Mouse (Mus musculus): ENCODE measurements around the gene Nacc2. TPM values are rescaled to one million over a fixed set of nuclear protein-coding genes. Genes with fewer than 3 reads are reported as not detected.

Nacc2 gene
- polyA plus RNA-seq, 1 experiment from 2014 or later: 11.2 TPM

- peaks cover 20% of the 10 kb centered on the region for H3K27me3 ChIP-seq
- peak overlapping the region; percentile 16; the same call in 1 of the 2 replicates for H3K4me2 ChIP-seq
- no peak overlapping the region for H3K9ac ChIP-seq
- peaks cover 28% of the 10 kb centered on the region for H3K4me1 ChIP-seq
- H3K36me3 ChIP-seq: no peaks in the 10 kb centered on the region
- peak; percentile 36; the same call in 1 of the 2 replicates for ATAC-seq (ENCODE audit: borderline replicate concordance, extremely low read depth, low FRiP score, low TSS enrichment)
- peak overlapping the region; percentile 64 for H3K27ac ChIP-seq
- no peaks in the 10 kb centered on the region for H3K9me3 ChIP-seq
- WGBS: 65% methylated on average over 4 of the region's 4 CpGs
- no peak overlapping the region for H3K4me3 ChIP-seq
Measured at GRCm38 (mm10) chr2:26118584-26119309, 4.3 kb downstream of the Nacc2 start.

- Histone ChIP-seq H3K4me3 (no peak overlapping the region), H3K9me3 (no peaks in the 10 kb centered on the region), H3K4me2 (no peak overlapping the region), H3K9ac (no peak overlapping the region), H3K36me3 (no peaks in the 10 kb centered on the region), H3K27ac (no peak overlapping the region), H3K27me3 (peaks cover 20% of the 10 kb centered on the region), H3K4me1 (peaks cover 19% of the 10 kb centered on the region)
- ATAC-seq (ENCODE audit: borderline replicate concordance, extremely low read depth, low FRiP score, low TSS enrichment): no peak
- WGBS: 66% methylated on average over 1 of the region's 1 CpGs
Measured at GRCm38 (mm10) chr2:26117580-26117979, 5.4 kb downstream of the Nacc2 start.

DNA sequence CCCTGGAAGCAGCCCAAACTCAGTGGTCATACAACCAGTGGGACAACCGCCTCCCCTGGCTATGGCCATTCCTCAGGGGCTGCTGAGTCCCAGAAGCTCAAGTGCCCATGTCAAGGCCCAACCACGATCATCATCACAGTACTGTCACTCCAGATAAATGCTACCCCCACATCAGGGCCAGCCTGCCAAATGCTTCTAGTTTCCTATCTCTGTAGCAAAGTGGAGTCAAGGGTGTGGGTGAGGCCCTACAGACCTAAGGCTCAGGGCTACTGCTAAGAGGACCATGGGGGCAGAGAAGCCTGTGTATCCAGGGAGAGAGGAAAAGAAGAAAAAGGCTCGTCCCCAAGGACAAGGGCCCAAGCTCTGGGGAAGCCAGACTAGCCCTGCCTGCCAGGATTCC is 6.5 kb downstream of the Nacc2 start:
- Histone ChIP-seq H3K4me1 (peaks cover 12% of the 10 kb centered on the region), H3K27ac (no peak overlapping the region), H3K36me3 (no peaks in the 10 kb centered on the region), H3K4me3 (no peak overlapping the region), H3K9me3 (no peaks in the 10 kb centered on the region), H3K4me2 (no peak overlapping the region), H3K9ac (no peak overlapping the region), H3K27me3 (peaks cover 10% of the 10 kb centered on the region)
- 69% methylated on average over 3 of the region's 3 CpGs for WGBS
- ATAC-seq (ENCODE audit: borderline replicate concordance, extremely low read depth, low FRiP score, low TSS enrichment): no peak

DNA sequence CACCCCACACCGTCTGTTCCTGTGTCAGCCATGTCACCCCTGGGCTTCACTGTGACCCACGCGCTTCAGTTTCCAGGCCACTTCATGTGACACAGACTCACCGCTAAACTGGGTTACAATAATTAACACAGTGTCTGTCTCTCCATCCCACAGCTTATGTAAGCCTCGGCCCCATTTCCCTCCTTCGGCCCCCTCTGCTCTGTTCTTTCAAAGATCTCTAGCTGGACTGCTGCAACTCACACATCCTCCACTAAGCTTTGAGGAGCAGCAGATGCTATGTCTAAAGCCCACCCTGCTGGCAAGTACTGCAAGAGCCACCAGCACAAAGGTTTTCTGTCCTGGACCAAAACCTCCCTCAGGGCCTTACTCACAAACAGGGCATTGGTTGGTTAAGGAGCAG is 7.8 kb downstream of the Nacc2 start:
- no peak overlapping the region for H3K9ac ChIP-seq
- H3K27me3 ChIP-seq: no peaks in the 10 kb centered on the region
- no peak for ATAC-seq (ENCODE audit: borderline replicate concordance, extremely low read depth, low FRiP score, low TSS enrichment)
- H3K9me3 ChIP-seq: no peaks in the 10 kb centered on the region
- no peak overlapping the region for H3K4me3 ChIP-seq
- 77% methylated on average over 6 of the region's 6 CpGs for WGBS
- H3K4me1 ChIP-seq: peaks cover 9% of the 10 kb centered on the region
- H3K36me3 ChIP-seq: no peaks in the 10 kb centered on the region
- no peak overlapping the region for H3K27ac ChIP-seq
- no peak overlapping the region for H3K4me2 ChIP-seq

DNA sequence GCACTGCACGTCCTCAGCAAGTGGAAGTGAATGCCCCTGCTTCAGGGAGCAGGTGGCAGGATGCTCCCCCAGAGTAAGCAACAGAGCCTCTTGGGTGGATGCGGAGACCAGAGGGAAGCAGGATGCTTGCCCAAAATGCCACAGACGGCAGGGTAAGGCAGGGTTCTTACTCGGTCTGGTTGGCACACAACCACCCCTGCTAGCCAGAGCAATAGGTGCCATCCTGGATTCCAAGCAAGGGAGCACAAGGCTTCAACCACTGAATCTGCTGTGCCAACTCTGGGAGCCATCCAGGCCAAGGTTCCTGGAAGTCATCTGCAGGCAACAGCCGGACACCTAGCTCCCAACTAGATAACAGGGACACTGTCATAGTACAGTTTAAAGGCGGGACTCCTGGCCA is 14.8 kb downstream of the Nacc2 start:
- WGBS: 77% methylated on average over 6 of the region's 6 CpGs
- H3K4me1 ChIP-seq: no peaks in the 10 kb centered on the region
- no peaks in the 10 kb centered on the region for H3K27me3 ChIP-seq
- H3K9ac ChIP-seq: no peak overlapping the region
- H3K4me3 ChIP-seq: no peak overlapping the region
- H3K36me3 ChIP-seq: no peaks in the 10 kb centered on the region
- H3K9me3 ChIP-seq: no peaks in the 10 kb centered on the region
- H3K4me2 ChIP-seq: no peak overlapping the region
- no peak for ATAC-seq (ENCODE audit: borderline replicate concordance, extremely low read depth, low FRiP score, low TSS enrichment)
- no peak overlapping the region for H3K27ac ChIP-seq

GRCm38 (mm10) chr2:26107011-26107410 is 16.0 kb downstream of the Nacc2 start:
- no peak overlapping the region for H3K4me3 ChIP-seq
- H3K36me3 ChIP-seq: no peaks in the 10 kb centered on the region
- no peaks in the 10 kb centered on the region for H3K27me3 ChIP-seq
- ATAC-seq (ENCODE audit: borderline replicate concordance, extremely low read depth, low FRiP score, low TSS enrichment): no peak
- 67% methylated on average over 8 of the region's 8 CpGs for whole genome bisulfite sequencing
- no peak overlapping the region for H3K9ac ChIP-seq
- H3K4me1 ChIP-seq: no peaks in the 10 kb centered on the region
- no peaks in the 10 kb centered on the region for H3K9me3 ChIP-seq
- H3K4me2 ChIP-seq: no peak overlapping the region
- H3K27ac ChIP-seq: no peak overlapping the region

- H3K4me3 ChIP-seq: no peak overlapping the region
- no peak for ATAC-seq (ENCODE audit: borderline replicate concordance, extremely low read depth, low FRiP score, low TSS enrichment)
- H3K27me3 ChIP-seq: no peaks in the 10 kb centered on the region
- no peak overlapping the region for H3K27ac ChIP-seq
- no peak overlapping the region for H3K4me2 ChIP-seq
- H3K9ac ChIP-seq: no peak overlapping the region
- no peaks in the 10 kb centered on the region for H3K4me1 ChIP-seq
- no peaks in the 10 kb centered on the region for H3K9me3 ChIP-seq
- WGBS: 81% methylated on average over 2 of the region's 2 CpGs
- H3K36me3 ChIP-seq: no peaks in the 10 kb centered on the region
Measured at GRCm38 (mm10) chr2:26106233-26106632, 16.8 kb downstream of the Nacc2 start.

DNA sequence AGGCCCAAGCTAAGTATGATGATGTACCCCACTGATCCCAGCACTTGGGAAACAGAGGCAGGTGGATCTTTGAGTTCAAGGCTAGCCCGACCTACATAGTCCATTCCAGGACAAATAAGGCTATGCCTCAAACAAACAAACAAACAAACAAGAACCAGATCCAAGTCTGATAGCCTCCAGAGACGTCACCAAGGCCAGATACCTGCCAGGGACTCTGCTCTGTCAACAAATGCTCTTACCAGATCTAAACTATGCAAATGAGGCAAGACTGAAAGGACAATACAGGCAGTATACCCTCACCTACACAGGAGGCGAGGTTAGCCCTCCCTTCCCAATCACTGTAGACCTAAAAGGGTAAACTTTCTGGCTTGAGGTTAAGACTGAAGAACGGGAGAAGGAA is 22.7 kb downstream of the Nacc2 start:
- Histone ChIP-seq H3K9me3 (no peaks in the 10 kb centered on the region), H3K4me3 (no peak overlapping the region), H3K4me2 (no peak overlapping the region), H3K4me1 (no peaks in the 10 kb centered on the region), H3K27me3 (no peaks in the 10 kb centered on the region), H3K36me3 (no peaks in the 10 kb centered on the region), H3K9ac (no peak overlapping the region), H3K27ac (no peak overlapping the region)
- WGBS: 54% methylated on average over 4 of the region's 4 CpGs
- no peak for ATAC-seq (ENCODE audit: borderline replicate concordance, extremely low read depth, low FRiP score, low TSS enrichment)

DNA sequence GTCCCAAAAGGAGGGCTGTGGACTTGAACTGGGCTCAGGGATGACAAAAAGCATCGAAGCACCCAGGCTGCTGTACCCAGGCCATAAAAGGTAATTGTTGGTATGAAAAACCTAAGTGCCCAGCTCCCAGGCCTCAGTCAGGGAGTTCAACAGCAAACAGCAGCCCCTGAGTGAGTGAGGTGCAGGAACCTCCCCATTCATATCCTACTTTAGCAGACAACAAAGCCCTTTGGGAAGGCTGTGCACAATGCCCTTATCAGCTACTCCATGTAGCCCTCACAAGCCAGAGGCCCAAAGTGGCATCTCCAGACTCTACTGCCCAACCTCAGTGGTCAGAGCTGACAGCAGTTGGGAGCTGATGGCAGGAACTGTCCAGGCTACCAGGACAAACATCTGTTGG is 23.2 kb downstream of the Nacc2 start:
- Histone ChIP-seq H3K27ac (no peak overlapping the region), H3K4me2 (no peak overlapping the region), H3K9ac (no peak overlapping the region), H3K9me3 (no peaks in the 10 kb centered on the region), H3K4me1 (no peaks in the 10 kb centered on the region), H3K4me3 (no peak overlapping the region), H3K36me3 (no peaks in the 10 kb centered on the region), H3K27me3 (no peaks in the 10 kb centered on the region)
- ATAC-seq (ENCODE audit: borderline replicate concordance, extremely low read depth, low FRiP score, low TSS enrichment): no peak
- 61% methylated on average over 1 of the region's 1 CpGs for WGBS

GRCm38 (mm10) chr2:26099260-26099659 is 23.8 kb downstream of the Nacc2 start:
- Histone ChIP-seq H3K9ac (no peak overlapping the region), H3K27ac (no peak overlapping the region), H3K27me3 (no peaks in the 10 kb centered on the region), H3K4me2 (no peak overlapping the region), H3K36me3 (no peaks in the 10 kb centered on the region), H3K4me1 (no peaks in the 10 kb centered on the region), H3K4me3 (no peak overlapping the region), H3K9me3 (no peaks in the 10 kb centered on the region)
- WGBS: 80% methylated on average over 5 of the region's 5 CpGs
- no peak for ATAC-seq (ENCODE audit: borderline replicate concordance, extremely low read depth, low FRiP score, low TSS enrichment)

GRCm38 (mm10) chr2:26093897-26094296 is 29.1 kb downstream of the Nacc2 start:
- Histone ChIP-seq H3K27me3 (peaks cover 31% of the 10 kb centered on the region), H3K4me3 (no peak overlapping the region), H3K36me3 (0 out of 2 replicates have a peak, but pooled peaks cover 3% of the 10 kb centered on the region), H3K27ac (no peak overlapping the region), H3K4me2 (no peak overlapping the region), H3K9me3 (no peaks in the 10 kb centered on the region), H3K4me1 (peaks cover 18% of the 10 kb centered on the region), H3K9ac (no peak overlapping the region)
- ATAC-seq (ENCODE audit: borderline replicate concordance, extremely low read depth, low FRiP score, low TSS enrichment): no peak
- 73% methylated on average over 7 of the region's 7 CpGs for WGBS

GRCm38 (mm10) chr2:26091771-26092393 is 31.1 kb downstream of the Nacc2 start:
- ATAC-seq (ENCODE audit: borderline replicate concordance, extremely low read depth, low FRiP score, low TSS enrichment): peak; percentile 60; the same call in 1 of the 2 replicates
- no peaks in the 10 kb centered on the region for H3K9me3 ChIP-seq
- peaks cover 31% of the 10 kb centered on the region for H3K27me3 ChIP-seq
- peak overlapping the region; percentile 62 for H3K9ac ChIP-seq
- peak overlapping the region; percentile 57 for H3K4me3 ChIP-seq
- WGBS: 1% methylated on average over 24 of the region's 24 CpGs
- H3K4me1 ChIP-seq: peaks cover 18% of the 10 kb centered on the region
- H3K4me2 ChIP-seq: peak overlapping the region; percentile 95
- 0 out of 2 replicates have a peak, but pooled peaks cover 3% of the 10 kb centered on the region for H3K36me3 ChIP-seq
- peak overlapping the region; percentile 93 for H3K27ac ChIP-seq
